Mouse (Mus musculus): ENCODE data around the gene Gfod1.
A peak's percentile ranks its signal among the peaks of the same experiment; 100 is the strongest.

Gene Gfod1

GRCm38 (mm10) chr13:43203234-43203633, 100.7 kb downstream of the Gfod1 start:
- DNase-seq (ENCODE audit: low spot score) = no peak

- no peak for DNase-seq (ENCODE audit: low spot score)
Measured at GRCm38 (mm10) chr13:43202351-43202750, 101.6 kb downstream of the Gfod1 start.

GRCm38 (mm10) chr13:43201033-43201432, 102.9 kb downstream of the Gfod1 start:
- DNase-seq (ENCODE audit: low spot score) = peak; percentile 61

- no peak for DNase-seq (ENCODE audit: low spot score)
Measured at GRCm38 (mm10) chr13:43200473-43200872, 103.5 kb downstream of the Gfod1 start.

GRCm38 (mm10) chr13:43199749-43200148, 104.2 kb downstream of the Gfod1 start:
- peak; percentile 41 for DNase-seq (ENCODE audit: low spot score)

- DNase-seq (ENCODE audit: low spot score) = no peak
Measured at GRCm38 (mm10) chr13:43199282-43199681, 104.7 kb downstream of the Gfod1 start.

- DNase-seq (ENCODE audit: low spot score) = no peak
Measured at GRCm38 (mm10) chr13:43197187-43197586, 106.8 kb downstream of the Gfod1 start.

GRCm38 (mm10) chr13:43196000-43196399, 108.0 kb downstream of the Gfod1 start:
- no peak for DNase-seq (ENCODE audit: low spot score)

- no peak for DNase-seq (ENCODE audit: low spot score)
Measured at GRCm38 (mm10) chr13:43193932-43194331, 110.0 kb downstream of the Gfod1 start.

GRCm38 (mm10) chr13:43193266-43193665, 110.7 kb downstream of the Gfod1 start:
- no peak for DNase-seq (ENCODE audit: low spot score)

- DNase-seq (ENCODE audit: low spot score) = no peak
Measured at GRCm38 (mm10) chr13:43191741-43192192, 112.2 kb downstream of the Gfod1 start.

GRCm38 (mm10) chr13:43191290-43191689, 112.7 kb downstream of the Gfod1 start:
- DNase-seq (ENCODE audit: low spot score) = no peak

GRCm38 (mm10) chr13:43187736-43188135, 116.2 kb downstream of the Gfod1 start:
- DNase-seq (ENCODE audit: low spot score) = no peak

- DNase-seq (ENCODE audit: low spot score) = peak; percentile 49
Measured at GRCm38 (mm10) chr13:43183248-43184055, 120.5 kb downstream of the Gfod1 start.

GRCm38 (mm10) chr13:43182465-43183201, 121.3 kb downstream of the Gfod1 start:
- DNase-seq (ENCODE audit: low spot score) = peak; percentile 94

GRCm38 (mm10) chr13:43181104-43181503, 122.9 kb downstream of the Gfod1 start:
- DNase-seq (ENCODE audit: low spot score) = no peak

- no peak for DNase-seq (ENCODE audit: low spot score)
Measured at GRCm38 (mm10) chr13:43177317-43177716, 126.7 kb downstream of the Gfod1 start.

- DNase-seq (ENCODE audit: low spot score) = no peak
Measured at GRCm38 (mm10) chr13:43176676-43177075, 127.3 kb downstream of the Gfod1 start.

GRCm38 (mm10) chr13:43173262-43173661, 130.7 kb downstream of the Gfod1 start:
- peak; percentile 90 for DNase-seq (ENCODE audit: low spot score)

GRCm38 (mm10) chr13:43172036-43172713, 131.8 kb downstream of the Gfod1 start:
- DNase-seq (ENCODE audit: low spot score) = peak; percentile 30

- DNase-seq (ENCODE audit: low spot score) = peak; percentile 98
Measured at GRCm38 (mm10) chr13:43171020-43171710, 132.8 kb downstream of the Gfod1 start, which contains the start of gene Tbc1d7. Gene Tbc1d7, minus strand, starts transcription at chr13:43171501.

- peak; percentile 35 for DNase-seq (ENCODE audit: low spot score)
Measured at GRCm38 (mm10) chr13:43167721-43168120, 136.3 kb downstream of the Gfod1 start.
